Mouse (Mus musculus): ENCODE data around the gene Ube2r2.

DNA sequence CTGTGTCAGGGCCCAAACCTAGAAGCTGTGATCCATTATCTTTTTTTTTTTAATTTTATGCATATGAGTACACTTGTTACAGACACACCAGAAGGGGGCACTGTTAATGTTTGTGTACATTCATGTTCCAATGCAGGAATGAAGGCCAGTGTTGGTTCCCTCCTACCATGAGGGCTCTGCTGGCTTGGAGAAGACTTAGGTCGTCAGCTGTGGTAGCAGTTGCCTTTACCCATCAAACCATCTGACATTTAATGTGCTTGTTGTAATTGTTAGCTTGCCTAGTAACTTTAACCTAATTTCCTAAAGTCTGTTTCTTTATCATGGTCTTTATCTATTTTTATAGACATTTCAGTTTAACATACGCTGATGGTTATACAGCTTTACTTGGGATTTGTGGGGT, 35.4 kb downstream of the Ube2r2 start:
- TF ChIP-seq POLR2A (IDR thresholded peaks at IDR 0.05; ENCODE audit: control insufficient read depth, low read depth, low read length) (no peak), CTCF (IDR thresholded peaks at IDR 0.05; ENCODE audit: control insufficient read depth, insufficient read depth, insufficient replicate concordance, low read depth, low read length) (no peak)

Data from testis, adult 2 months (tissue).